8 mouse cellular contexts compared by ENCODE assay signal in genomic region chr7:35586055-35586905, GRCm38 (mm10). TPM values are rescaled to one million over a fixed set of nuclear protein-coding genes. Genes with fewer than 3 reads are reported as not detected.
DNase-seq lines count a peak whose midpoint lies in the region; ATAC-seq and TF ChIP-seq lines count a peak whose summit lies in the region.

Ankrd27 (plus strand) TSS chr7:35586244.

- peaks cover 40% of the 10 kb centered on the region for H3K27me3 ChIP-seq in megakaryocyte, embryonic 14.5 days (replicated peaks)

- H3K4me3 ChIP-seq in cortical plate, adult 2 months (ENCODE audit: insufficient read depth, low read length), result peak within 1 kb of the TSS; percentile 80
- peak within 1 kb of the TSS; percentile 93 for H3K4me3 ChIP-seq in megakaryocyte, embryonic 14.5 days (replicated peaks)

- peaks cover 8% of the 10 kb centered on the region for H3K36me3 ChIP-seq in megakaryocyte, embryonic 14.5 days (replicated peaks; ENCODE audit: low read length)

- ATAC-seq in activated CD4-positive, CD25-positive, alpha-beta regulatory T cell, adult 4 months, result peak; percentile 98

- TF ChIP-seq CTCF in cortical plate, adult 2 months (IDR thresholded peaks at IDR 0.05; ENCODE audit: extremely low read depth, insufficient read depth, low read length), result no peak

- peak; percentile 83; the same call in 1 of the 2 replicates for TF ChIP-seq POLR2A in cortical plate, adult 2 months (IDR thresholded peaks at IDR 0.05; ENCODE audit: extremely low read depth, insufficient read depth, low read length)

- H3K27ac ChIP-seq in cortical plate, adult 2 months (ENCODE audit: insufficient read depth, low read length), result no peak within 1 kb of the TSS; the same call in 1 of the 2 replicates

- peak; percentile 91 to 93 for DNase-seq in gastrocnemius, adult 8-10 months (ENCODE audit: low spot score in 2 of 2)
- peak; percentile 97 for DNase-seq in hindlimb bud, embryonic 11.5 days (ENCODE audit: extremely low spot score, low read depth, low spot score)
- peak; percentile 94 to 95 for DNase-seq in left cerebral cortex, adult 8-10 months (ENCODE audit: low spot score in 2 of 2)
- DNase-seq in right cerebral cortex, postnatal 10 days (ENCODE audit: low spot score in 2 of 2), result peak; percentile 98
- peak; percentile 89 for DNase-seq in urinary bladder, postnatal 25 days (ENCODE audit: low spot score)

- peaks cover 3% of the 10 kb centered on the region; the same call in 1 of the 2 replicates for H3K4me1 ChIP-seq in cortical plate, adult 2 months (ENCODE audit: control insufficient read depth, insufficient read depth, low read length)
- H3K4me1 ChIP-seq in megakaryocyte, embryonic 14.5 days, result peaks cover 59% of the 10 kb centered on the region

- H3K9me3 ChIP-seq in megakaryocyte, embryonic 14.5 days, result peaks cover 8% of the 10 kb centered on the region

RNA-seq across cellular contexts. Expression of gene Ankrd27, which starts in this region (rescaled TPM):
- 10 to 100 TPM; 36.5 to 46.8 TPM for polyA plus RNA-seq in activated CD4-positive, CD25-positive, alpha-beta regulatory T cell, adult 4 months (2017; shearing (Covaris generic))
- 34.9 and 38.0 TPM in 2 replicates for polyA plus RNA-seq in cortical plate, adult 2 months (2012; rRNA removed)
- total RNA-seq in gastrocnemius, adult 8-10 months (2022), result 10 to 100 TPM in 3 of 4 experiments, 1 to 10 TPM in 1; 9.6 to 12.4 (median 10.4) TPM
- total RNA-seq in left cerebral cortex, adult 8-10 months (2022), result 10 to 100 TPM; 34.4 to 40.6 (median 39.1) TPM
- polyA plus RNA-seq in megakaryocyte, embryonic 14.5 days (2012; ENCODE audit: insufficient read depth, low replicate concordance), result 8.0 and 33.7 TPM in 2 replicates
